Mouse (Mus musculus): ENCODE data around the gene Hoxb9. TPM values are rescaled to one million over a fixed set of nuclear protein-coding genes. Genes with fewer than 3 reads are reported as not detected.

Hoxb9 gene
- total and polyA plus RNA-seq, 3 experiments: not detected

DNA sequence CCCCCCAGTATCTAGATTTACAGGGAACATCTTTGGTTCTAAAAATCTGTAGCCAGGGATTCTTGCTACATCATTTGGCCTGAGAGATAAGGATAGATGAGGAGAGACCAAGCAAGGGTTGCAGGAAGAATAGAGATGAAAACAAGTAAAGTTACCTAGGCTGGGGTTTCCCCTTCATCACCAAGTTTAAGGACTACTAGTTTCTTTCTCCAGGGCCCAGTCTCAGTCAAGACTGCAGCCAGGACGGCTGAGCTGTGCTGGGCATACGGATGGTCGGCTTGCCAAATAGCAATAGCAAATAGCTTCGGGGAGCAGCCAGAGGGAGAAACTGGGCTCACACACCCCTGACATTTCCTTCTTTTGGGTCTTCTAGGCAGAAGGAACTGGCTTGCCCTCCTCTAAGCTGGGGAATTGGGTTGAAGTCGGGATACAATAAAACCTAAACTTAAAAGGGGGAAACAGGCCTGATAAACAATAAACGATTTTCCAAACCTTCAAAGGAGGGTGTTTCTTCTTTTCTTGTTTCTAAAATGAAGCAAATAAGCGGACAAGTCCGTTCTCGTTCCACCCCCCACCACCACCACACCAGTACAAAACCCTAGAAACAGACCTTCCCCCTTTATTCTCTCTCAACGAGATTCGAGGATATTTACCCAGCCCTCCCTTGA, 26.8 kb downstream of the Hoxb9 start:
- in situ Hi-C loops (cut with MboI; ENCODE audit: low pct_ligation_motif_present, low pct_unique_long_range_greater_than_20kb, low sequenced_read_pairs): loop anchor here (10.0 kb wide), 1 partner anchor 567 kb away; no protein-coding TSS in a partner anchor
- no peak for DNase-seq (ENCODE audit: extremely low read depth)
- Histone ChIP-seq H3K27me3 (replicated peaks) (peaks cover 79% of the 10 kb centered on the region), H3K4me2 (ENCODE audit: insufficient read depth, low read depth, poor library complexity, severe bottlenecking) (no peak overlapping the region), H3K27ac (ENCODE audit: insufficient read depth, low read depth) (no peak overlapping the region), H3K4me3 (replicated peaks in 1 of 3; ENCODE audit: low read depth in 2 of 3, low read length in 2 of 3, poor library complexity in 1 of 3) (no peak overlapping the region), H3K9ac (ENCODE audit: insufficient read depth, low read depth) (no peak overlapping the region), H3K9me3 (replicated peaks; ENCODE audit: low read length) (peaks cover 26% of the 10 kb centered on the region), H3K4me1 (ENCODE audit: control insufficient read depth in 1 of 2, insufficient read depth in 2 of 2) (peaks cover 0 to 34% of the 10 kb centered on the region in 2 experiments; a peak in 2 of 4 replicates), H3K79me2 (replicated peaks; ENCODE audit: control insufficient read depth, extremely low read depth, insufficient read depth, poor library complexity, severe bottlenecking) (no peaks in the 10 kb centered on the region), H3K36me3 (replicated peaks in 1 of 2; ENCODE audit: control insufficient read depth in 1 of 2, insufficient read depth in 1 of 2, low read length in 1 of 2) (no peaks in the 10 kb centered on the region)
- TF ChIP-seq ELF1 (IDR thresholded peaks at IDR 0.05; ENCODE audit: low read depth, low read length) (no peak), JUND (conservative IDR thresholded peaks at IDR 0.05; ENCODE audit: low read depth, low read length) (no peak), KAT2A (IDR thresholded peaks at IDR 0.05; ENCODE audit: insufficient replicate concordance, low read length) (no peak), SIN3A (IDR thresholded peaks at IDR 0.05; ENCODE audit: low read length) (no peak), MYC (IDR thresholded peaks at IDR 0.05; ENCODE audit: low read depth, low read length) (no peak), NRF1 (IDR thresholded peaks at IDR 0.05; ENCODE audit: low read depth, low read length) (no peak), POLR2AphosphoS2 (IDR thresholded peaks at IDR 0.05; ENCODE audit: low read depth, low read length) (no peak), MAFK (IDR thresholded peaks at IDR 0.05; ENCODE audit: insufficient replicate concordance, low read length) (no peak), BHLHE40 (IDR thresholded peaks at IDR 0.05; ENCODE audit: low read depth, low read length) (no peak), NELFE (IDR thresholded peaks at IDR 0.05; ENCODE audit: low read depth, low read length) (no peak), USF1 (IDR thresholded peaks at IDR 0.05; ENCODE audit: low read depth, low read length) (no peak), ZNF384 (IDR thresholded peaks at IDR 0.05; ENCODE audit: low read depth, low read length) (no peak), ZMIZ1 (IDR thresholded peaks at IDR 0.05; ENCODE audit: low read depth, low read length) (no peak), USF2 (conservative IDR thresholded peaks at IDR 0.05; ENCODE audit: low read depth, low read length) (no peak), SMC3 (IDR thresholded peaks at IDR 0.05; ENCODE audit: low read depth, low read length) (no peak), PAX5 (IDR thresholded peaks at IDR 0.05; ENCODE audit: low read length) (no peak), RAD21 (IDR thresholded peaks at IDR 0.05; ENCODE audit: low read depth, low read length) (no peak)
- dilution Hi-C loops (cut with MboI; ENCODE audit: extremely low pct_ligation_motif_present, extremely low pct_unique_long_range_greater_than_20kb, low sequenced_read_pairs): no loop called here

- in situ Hi-C loops (cut with MboI; ENCODE audit: low pct_ligation_motif_present, low pct_unique_long_range_greater_than_20kb, low sequenced_read_pairs): loop anchor here (10.0 kb wide), 1 partner anchor 566 kb away; no protein-coding TSS in a partner anchor
- dilution Hi-C loops (cut with MboI; ENCODE audit: extremely low pct_ligation_motif_present, extremely low pct_unique_long_range_greater_than_20kb, low sequenced_read_pairs): no loop called here
- H3K9ac ChIP-seq (ENCODE audit: insufficient read depth, low read depth): no peak overlapping the region
- H3K4me3 ChIP-seq (replicated peaks in 1 of 3; ENCODE audit: low read depth in 2 of 3, low read length in 2 of 3, poor library complexity in 1 of 3): no peak overlapping the region
- no peak overlapping the region for H3K27ac ChIP-seq (ENCODE audit: insufficient read depth, low read depth)
- no peaks in the 10 kb centered on the region for H3K79me2 ChIP-seq (replicated peaks; ENCODE audit: control insufficient read depth, extremely low read depth, insufficient read depth, poor library complexity, severe bottlenecking)
- TF ChIP-seq ELF1 (IDR thresholded peaks at IDR 0.05; ENCODE audit: low read depth, low read length) (no peak), NELFE (IDR thresholded peaks at IDR 0.05; ENCODE audit: low read depth, low read length) (no peak), EP300 (IDR thresholded peaks at IDR 0.05; ENCODE audit: low read length) (no peak), NRF1 (IDR thresholded peaks at IDR 0.05; ENCODE audit: low read depth, low read length) (no peak), ZNF384 (IDR thresholded peaks at IDR 0.05; ENCODE audit: low read depth, low read length) (no peak), E2F4 (IDR thresholded peaks at IDR 0.05; ENCODE audit: insufficient replicate concordance, low read depth, low read length) (no peak), MAX (IDR thresholded peaks at IDR 0.05; ENCODE audit: low read length) (no peak), UBTF (IDR thresholded peaks at IDR 0.05; ENCODE audit: low read depth, low read length) (no peak), CTCF (conservative IDR thresholded peaks at IDR 0.05 in 1 of 2, IDR thresholded peaks at IDR 0.05 in 1 of 2; ENCODE audit: low read depth in 2 of 2, low read length in 2 of 2) (no peak), TCF12 (IDR thresholded peaks at IDR 0.05; ENCODE audit: low read depth, low read length) (no peak), TBP (conservative IDR thresholded peaks at IDR 0.05; ENCODE audit: low read depth, low read length) (no peak), KAT2A (IDR thresholded peaks at IDR 0.05; ENCODE audit: insufficient replicate concordance, low read length) (no peak), USF1 (IDR thresholded peaks at IDR 0.05; ENCODE audit: low read depth, low read length) (no peak), CHD1 (IDR thresholded peaks at IDR 0.05; ENCODE audit: low read depth, low read length) (no peak), MAZ (IDR thresholded peaks at IDR 0.05; ENCODE audit: low read depth, low read length) (no peak), SMC3 (IDR thresholded peaks at IDR 0.05; ENCODE audit: low read depth, low read length) (no peak), USF2 (conservative IDR thresholded peaks at IDR 0.05; ENCODE audit: low read depth, low read length) (no peak), RCOR1 (conservative IDR thresholded peaks at IDR 0.05; ENCODE audit: low read depth, low read length) (no peak), RAD21 (IDR thresholded peaks at IDR 0.05; ENCODE audit: low read depth, low read length) (no peak)
- H3K4me2 ChIP-seq (ENCODE audit: insufficient read depth, low read depth, poor library complexity, severe bottlenecking): no peak overlapping the region
- H3K36me3 ChIP-seq (replicated peaks in 1 of 2; ENCODE audit: control insufficient read depth in 1 of 2, insufficient read depth in 1 of 2, low read length in 1 of 2): no peaks in the 10 kb centered on the region
- H3K9me3 ChIP-seq (replicated peaks; ENCODE audit: low read length): peaks cover 33% of the 10 kb centered on the region
- no peak for DNase-seq (ENCODE audit: extremely low read depth)
- peaks cover 0 to 24% of the 10 kb centered on the region in 2 experiments; a peak in 2 of 4 replicates for H3K4me1 ChIP-seq (ENCODE audit: control insufficient read depth in 1 of 2, insufficient read depth in 2 of 2)
- peaks cover 75% of the 10 kb centered on the region for H3K27me3 ChIP-seq (replicated peaks)
These were observed 27.8 kb downstream of the Hoxb9 start for GRCm38 (mm10) chr11:96298895-96299667.
